Mouse (Mus musculus) cerebellum, adult 11 months (tissue): ENCODE measurements around the gene Gm21317.
"Not testable (repeated sequence)": the region's sequence is repeated elsewhere in the genome, so short reads cannot be mapped to it uniquely, and the experiment has no call there.

ENCODE experiments used
- DNase-seq: peaks from one replicate; pipeline ENCODE4 v3.0.0; 2022

Gene Gm21317

DNA sequence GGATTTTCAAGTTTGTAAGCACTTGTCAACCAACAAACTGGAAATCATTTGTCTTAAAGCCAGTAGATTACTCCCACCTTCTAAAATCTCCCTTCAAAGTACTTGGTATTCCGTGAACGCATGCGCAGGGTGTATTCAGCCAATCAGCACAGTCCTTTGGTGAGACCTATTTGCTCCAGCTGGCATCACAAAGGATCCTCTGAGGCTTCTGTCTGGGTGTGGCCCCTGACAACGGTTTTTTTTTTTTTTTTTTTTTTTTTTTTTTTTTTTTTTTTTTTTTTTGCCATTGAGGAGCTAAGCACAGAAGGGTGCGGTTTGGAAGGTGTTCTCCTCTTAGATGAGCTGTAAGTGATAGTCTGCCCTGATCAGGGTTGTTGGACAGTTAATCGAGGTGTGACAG, at the start of gene Gm21317:
Gm21317 (plus strand) TSS at position 301 of the 400 bp plus-strand sequence.
- not testable (repeated sequence) for DNase-seq
